Mouse (Mus musculus): ENCODE results near the gene Cenpf. TPM values are rescaled to one million over a fixed set of nuclear protein-coding genes. Genes with fewer than 3 reads are reported as not detected.

Cenpf gene
- polyA plus RNA-seq, 1 experiment, result 12.6 TPM

DNA sequence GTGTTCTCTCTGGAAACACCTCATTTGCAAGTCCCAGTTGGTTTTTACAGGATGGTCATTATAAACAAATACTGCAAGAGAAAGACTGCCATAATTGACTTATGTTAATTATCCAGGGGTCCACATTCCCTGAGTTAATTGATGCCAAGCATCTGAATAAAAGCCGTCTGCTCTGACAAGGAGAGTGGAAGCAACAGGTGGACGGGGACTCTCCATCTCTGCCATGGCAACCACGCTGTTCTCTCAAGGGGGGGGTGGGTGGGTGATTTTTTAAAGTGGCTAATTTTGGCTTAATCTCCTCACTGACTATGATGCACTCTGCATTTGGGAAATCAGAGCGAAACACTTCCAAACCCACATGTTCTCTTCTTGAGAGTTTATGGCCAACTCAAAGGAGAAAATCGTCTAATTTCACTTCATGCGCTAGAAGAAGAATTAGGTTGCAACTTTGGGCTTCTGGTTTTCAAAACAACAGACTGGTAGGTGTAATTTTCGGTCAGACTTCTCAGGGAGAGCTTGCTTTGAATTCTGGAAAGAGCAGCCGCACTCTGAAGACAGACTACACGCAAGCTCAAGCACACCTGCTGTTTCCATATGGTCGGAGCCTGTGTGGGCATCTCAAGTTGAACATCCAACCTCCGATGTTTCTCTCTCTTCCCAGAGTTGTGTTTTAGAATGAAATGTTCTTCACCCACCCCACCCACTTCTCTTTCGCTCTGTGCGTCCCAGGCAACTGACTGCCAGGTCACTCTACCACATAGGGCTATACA lies 55.8 kb downstream of the Cenpf start:
- H3K27me3 ChIP-seq (ENCODE audit: control insufficient read depth, insufficient read depth, low read length), result no peaks in the 10 kb centered on the region
- no peak overlapping the region for H3K4me3 ChIP-seq (ENCODE audit: control insufficient read depth, low read depth, low read length)
- no peak overlapping the region for H3K27ac ChIP-seq (ENCODE audit: control insufficient read depth, insufficient read depth, low read depth, low read length)
- TF ChIP-seq POLR2A (IDR thresholded peaks at IDR 0.05; ENCODE audit: control insufficient read depth, low read depth, low read length) (no peak), CTCF (IDR thresholded peaks at IDR 0.05; ENCODE audit: control insufficient read depth, insufficient read depth, insufficient replicate concordance, low read depth, low read length) (no peak)
- H3K4me1 ChIP-seq (ENCODE audit: control insufficient read depth, insufficient read depth, low read length), result peaks cover 2% of the 10 kb centered on the region
- no peaks in the 10 kb centered on the region for H3K36me3 ChIP-seq (ENCODE audit: control insufficient read depth, insufficient read depth, low read length)

- TF ChIP-seq POLR2A (IDR thresholded peaks at IDR 0.05; ENCODE audit: control insufficient read depth, low read depth, low read length) (no peak), CTCF (IDR thresholded peaks at IDR 0.05; ENCODE audit: control insufficient read depth, insufficient read depth, insufficient replicate concordance, low read depth, low read length) (no peak)
- no peaks in the 10 kb centered on the region for H3K27me3 ChIP-seq (ENCODE audit: control insufficient read depth, insufficient read depth, low read length)
- H3K36me3 ChIP-seq (ENCODE audit: control insufficient read depth, insufficient read depth, low read length), result no peaks in the 10 kb centered on the region
Observed at GRCm38 (mm10) chr1:189630026-189630425, 57.9 kb downstream of the Cenpf start.

GRCm38 (mm10) chr1:189627976-189628768 lies 59.7 kb downstream of the Cenpf start:
- Histone ChIP-seq H3K36me3 (ENCODE audit: control insufficient read depth, insufficient read depth, low read length) (no peaks in the 10 kb centered on the region), H3K4me3 (ENCODE audit: control insufficient read depth, low read depth, low read length) (peak overlapping the region; percentile 86), H3K4me1 (ENCODE audit: control insufficient read depth, insufficient read depth, low read length) (peaks cover 4% of the 10 kb centered on the region), H3K27me3 (ENCODE audit: control insufficient read depth, insufficient read depth, low read length) (no peaks in the 10 kb centered on the region), H3K27ac (ENCODE audit: control insufficient read depth, insufficient read depth, low read depth, low read length) (peak overlapping the region; percentile 83)
- TF ChIP-seq CTCF (IDR thresholded peaks at IDR 0.05; ENCODE audit: control insufficient read depth, insufficient read depth, insufficient replicate concordance, low read depth, low read length) (peak; percentile 73; the same call in 1 of the 2 replicates), POLR2A (IDR thresholded peaks at IDR 0.05; ENCODE audit: control insufficient read depth, low read depth, low read length) (no peak)

More at GRCm38 (mm10) chr1:189630026-189630425, 57.9 kb downstream of the Cenpf start:
- H3K4me3 ChIP-seq (ENCODE audit: control insufficient read depth, low read depth, low read length), result no peak overlapping the region
- H3K27ac ChIP-seq (ENCODE audit: control insufficient read depth, insufficient read depth, low read depth, low read length), result no peak overlapping the region
- peaks cover 4% of the 10 kb centered on the region for H3K4me1 ChIP-seq (ENCODE audit: control insufficient read depth, insufficient read depth, low read length)

DNA sequence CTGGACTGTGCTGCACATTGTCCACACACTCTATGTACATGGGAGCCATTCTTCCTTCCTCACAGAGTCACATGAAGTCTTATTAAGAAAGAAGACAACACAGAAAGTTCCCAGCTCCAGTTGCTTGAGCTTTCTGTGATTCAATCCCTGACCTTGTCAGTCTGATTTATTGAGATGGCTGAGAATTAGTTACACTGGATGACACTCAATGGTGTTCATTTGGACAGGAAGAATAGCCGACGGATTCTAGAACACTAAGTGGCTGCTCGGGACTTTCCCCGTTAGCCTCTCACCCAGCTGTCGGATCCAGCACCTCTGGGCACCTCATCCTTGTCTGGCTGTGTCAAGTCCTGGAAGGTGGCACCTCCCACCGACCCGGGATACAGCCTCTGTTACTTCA lies 63.1 kb downstream of the Cenpf start:
- Histone ChIP-seq H3K27me3 (ENCODE audit: control insufficient read depth, insufficient read depth, low read length) (no peaks in the 10 kb centered on the region), H3K4me1 (ENCODE audit: control insufficient read depth, insufficient read depth, low read length) (peaks cover 4% of the 10 kb centered on the region), H3K27ac (ENCODE audit: control insufficient read depth, insufficient read depth, low read depth, low read length) (no peak overlapping the region), H3K36me3 (ENCODE audit: control insufficient read depth, insufficient read depth, low read length) (no peaks in the 10 kb centered on the region), H3K4me3 (ENCODE audit: control insufficient read depth, low read depth, low read length) (no peak overlapping the region)
- TF ChIP-seq CTCF (IDR thresholded peaks at IDR 0.05; ENCODE audit: control insufficient read depth, insufficient read depth, insufficient replicate concordance, low read depth, low read length) (no peak), POLR2A (IDR thresholded peaks at IDR 0.05; ENCODE audit: control insufficient read depth, low read depth, low read length) (no peak)

DNA sequence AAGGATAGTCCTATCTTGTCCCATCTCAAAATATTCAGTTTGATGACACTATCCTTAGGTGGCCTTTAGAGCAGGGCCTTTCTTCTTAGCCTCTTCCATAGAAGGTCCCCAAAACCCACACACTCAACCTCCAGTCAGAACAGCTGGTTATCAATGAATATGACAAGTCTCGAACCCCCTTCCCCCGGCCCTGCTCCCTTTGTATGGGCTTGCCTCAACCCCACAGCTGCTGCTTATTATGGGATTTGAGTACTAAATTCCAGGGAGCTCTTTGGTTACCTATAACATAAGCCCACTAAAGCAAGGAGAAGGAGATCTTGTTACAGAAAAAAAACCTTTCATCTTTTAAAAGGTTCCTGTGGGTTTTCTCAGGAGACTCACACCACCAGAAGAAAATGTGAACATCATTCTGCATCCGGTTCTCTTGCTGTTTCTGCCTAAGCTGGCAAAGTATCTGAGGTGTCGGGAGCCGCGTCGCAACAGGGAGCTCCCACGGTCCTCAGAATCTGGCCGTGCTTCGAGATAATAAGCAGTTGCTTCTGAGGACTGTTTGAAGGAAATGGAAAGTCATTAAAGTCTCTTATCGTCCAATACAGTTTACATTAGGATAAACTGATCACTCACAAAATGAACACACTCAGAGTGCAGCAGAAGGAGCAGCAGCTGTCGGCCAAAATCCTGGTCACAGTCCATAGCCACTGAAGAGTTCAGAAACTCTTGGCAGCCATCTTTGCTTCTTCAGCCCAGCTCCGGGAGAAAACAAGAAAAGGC lies 68.7 kb downstream of the Cenpf start:
- no peaks in the 10 kb centered on the region for H3K27me3 ChIP-seq (ENCODE audit: control insufficient read depth, insufficient read depth, low read length)
- TF ChIP-seq CTCF (IDR thresholded peaks at IDR 0.05; ENCODE audit: control insufficient read depth, insufficient read depth, insufficient replicate concordance, low read depth, low read length) (no peak), POLR2A (IDR thresholded peaks at IDR 0.05; ENCODE audit: control insufficient read depth, low read depth, low read length) (no peak)
- no peaks in the 10 kb centered on the region for H3K4me1 ChIP-seq (ENCODE audit: control insufficient read depth, insufficient read depth, low read length)
- no peak overlapping the region for H3K27ac ChIP-seq (ENCODE audit: control insufficient read depth, insufficient read depth, low read depth, low read length)
- H3K4me3 ChIP-seq (ENCODE audit: control insufficient read depth, low read depth, low read length), result no peak overlapping the region
- H3K36me3 ChIP-seq (ENCODE audit: control insufficient read depth, insufficient read depth, low read length), result no peaks in the 10 kb centered on the region

GRCm38 (mm10) chr1:189617381-189617780 lies 70.5 kb downstream of the Cenpf start:
- no peak overlapping the region for H3K4me3 ChIP-seq (ENCODE audit: control insufficient read depth, low read depth, low read length)
- H3K27me3 ChIP-seq (ENCODE audit: control insufficient read depth, insufficient read depth, low read length), result no peaks in the 10 kb centered on the region
- H3K36me3 ChIP-seq (ENCODE audit: control insufficient read depth, insufficient read depth, low read length), result no peaks in the 10 kb centered on the region
- H3K27ac ChIP-seq (ENCODE audit: control insufficient read depth, insufficient read depth, low read depth, low read length), result no peak overlapping the region
- TF ChIP-seq CTCF (IDR thresholded peaks at IDR 0.05; ENCODE audit: control insufficient read depth, insufficient read depth, insufficient replicate concordance, low read depth, low read length), result no peak
- TF ChIP-seq POLR2A (IDR thresholded peaks at IDR 0.05; ENCODE audit: control insufficient read depth, low read depth, low read length), result no peak
- H3K4me1 ChIP-seq (ENCODE audit: control insufficient read depth, insufficient read depth, low read length), result no peaks in the 10 kb centered on the region

Data from testis, adult 2 months (tissue).